Mouse (Mus musculus) forebrain, embryonic 12.5 days (tissue): ENCODE data around the gene Rps9. TPM values are rescaled to one million over a fixed set of nuclear protein-coding genes. Genes with fewer than 3 reads are reported as not detected.

ENCODE experiments used
- microRNA-seq: library from miRNA; unstranded; fragments of <30 nt; microRNA quantifications from one replicate; pipeline ENCODE4, GENCODE M21; 2017
- polyA plus RNA-seq: library from polyadenylated mRNA; unstranded; fragments of >200 nt; fragmentation: Nextera tagmentation; extraction: Ambion mirVana; gene quantifications from 2 replicates; pipeline ENCODE4 v1.2.1, GENCODE M21; 2016

Gene Rps9
- polyA plus RNA-seq, 1 experiment from 2014 or later, result 1,163 TPM

Small RNA genes within 50 kb of the gene (microRNA-seq; reads per million reads assigned to microRNA genes)
- 4.9 reads per million, percentile 18 among the genes with 10 or more reads in this experiment for gene Mir3572

Other genes starting within 250 kb of the Rps9 start
- not detected in 2 replicates for gene Tarm1, start 201.4 kb upstream of the Rps9 start, polyA plus RNA-seq
- gene Oscar, start 87.8 kb upstream of the Rps9 start, polyA plus RNA-seq, result 0.18 and 0.38 TPM in 2 replicates
- gene Ndufa3, start 86.6 kb upstream of the Rps9 start, polyA plus RNA-seq, result 304 and 322 TPM in 2 replicates
- 32.0 and 34.4 TPM in 2 replicates for gene Tfpt, start 74.1 kb upstream of the Rps9 start, polyA plus RNA-seq
- gene Prpf31, start 74.0 kb upstream of the Rps9 start, polyA plus RNA-seq, result 140 and 149 TPM in 2 replicates
- 62.6 and 71.7 TPM in 2 replicates for gene Cnot3, start 58.7 kb upstream of the Rps9 start, polyA plus RNA-seq
- 20.4 and 21.7 TPM in 2 replicates for gene Leng1, start 38.2 kb upstream of the Rps9 start, polyA plus RNA-seq
- gene Tmc4, start 26.4 kb upstream of the Rps9 start, polyA plus RNA-seq, result 2.9 and 3.1 TPM in 2 replicates
- 204 and 215 TPM in 2 replicates for gene Tsen34, start 11.1 kb upstream of the Rps9 start, polyA plus RNA-seq
- 39.5 and 40.8 TPM in 2 replicates for gene Mboat7, start 10.5 kb upstream of the Rps9 start, polyA plus RNA-seq
- gene Pirb, start 16.4 kb downstream of the Rps9 start, polyA plus RNA-seq, result 0.10 and 0.23 TPM in 2 replicates
- gene Gm15448, start 121.7 kb downstream of the Rps9 start, polyA plus RNA-seq, result not detected in 2 replicates
- gene Pira2, start 141.1 kb downstream of the Rps9 start, polyA plus RNA-seq, result 0.08 TPM in 1 of 2 replicates, not detected in the other
- not detected in 2 replicates for gene Gm14548, start 194.1 kb downstream of the Rps9 start, polyA plus RNA-seq
- not detected in 2 replicates for gene Lilra6, start 211.5 kb downstream of the Rps9 start, polyA plus RNA-seq